Mouse (Mus musculus): ENCODE measurements at regions not wholly inside any gene's neighbourhood (a gene's known extent, or its start where the extent isn't known, plus 50 kb on each side); places are given as distances from the start of the nearest gene placed in this dataset.
"Not testable (repeated sequence)": the region's sequence is repeated elsewhere in the genome, so short reads cannot be mapped to it uniquely, and the experiment has no call there.

DNA sequence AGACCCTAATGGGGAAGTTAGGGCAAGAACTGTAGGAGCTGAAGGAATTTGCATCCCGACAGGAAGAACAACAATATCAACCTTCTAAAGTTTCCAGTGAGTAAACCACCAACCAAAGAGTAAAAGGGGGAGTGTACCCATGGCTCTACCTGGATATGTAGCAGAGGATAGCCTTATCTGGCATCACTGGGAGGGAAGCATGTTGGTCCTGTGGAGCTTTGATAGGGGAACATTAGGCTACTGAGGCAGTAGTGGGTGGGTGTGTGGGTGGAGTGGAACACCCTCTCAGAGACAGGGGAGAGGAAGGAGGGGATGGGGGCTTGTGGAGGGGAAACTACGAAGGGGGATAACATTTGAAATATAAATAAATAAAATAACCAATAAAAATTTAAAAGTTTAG is 111.4 kb upstream of the Klhl1 start:
- no peak for TF ChIP-seq CEBPB (IDR thresholded peaks at IDR 0.05; ENCODE audit: insufficient read depth, poor library complexity, severe bottlenecking)
- TF ChIP-seq MYOG (IDR thresholded peaks at IDR 0.05; ENCODE audit: control insufficient read depth in 1 of 3, insufficient read depth in 1 of 3, insufficient read length in 2 of 3, low read depth in 2 of 3), result no peak
- TF ChIP-seq POLR2A (IDR thresholded peaks at IDR 0.05; ENCODE audit: insufficient read length, low read depth), result no peak
- TF ChIP-seq MAX (IDR thresholded peaks at IDR 0.05; ENCODE audit: low read depth), result no peak
- TF ChIP-seq E2F4 (IDR thresholded peaks at IDR 0.05; ENCODE audit: insufficient read depth), result no peak
- TF ChIP-seq MYOD1 (IDR thresholded peaks at IDR 0.05; ENCODE audit: control insufficient read depth in 1 of 3, insufficient read length in 2 of 3, low read depth in 2 of 3), result no peak
- TF ChIP-seq TCF3 (IDR thresholded peaks at IDR 0.05; ENCODE audit: insufficient read length, low read depth), result no peak
- TF ChIP-seq POLR2AphosphoS2 (IDR thresholded peaks at IDR 0.05; ENCODE audit: insufficient read length, low read depth), result no peak
- no peak for TF ChIP-seq REST (IDR thresholded peaks at IDR 0.05; ENCODE audit: insufficient read depth, insufficient read length)
- TF ChIP-seq TCF12 (IDR thresholded peaks at IDR 0.05; ENCODE audit: insufficient read depth, poor library complexity, severe bottlenecking), result no peak
- no peak for TF ChIP-seq USF1 (IDR thresholded peaks at IDR 0.05; ENCODE audit: low read depth)
- no peak for TF ChIP-seq SRF (IDR thresholded peaks at IDR 0.05; ENCODE audit: control insufficient read depth, insufficient read length, low read depth)
- no peaks in the 10 kb centered on the region for H3K27me3 ChIP-seq (ENCODE audit: control insufficient read depth, insufficient read depth, insufficient read length)
- H3ac ChIP-seq (ENCODE audit: control insufficient read depth, insufficient read length), result no peak overlapping the region
- H3K4me2 ChIP-seq (ENCODE audit: low read depth), result no peak overlapping the region
- H3K4me3 ChIP-seq, result no peak overlapping the region
- no peaks in the 10 kb centered on the region for H3K36me3 ChIP-seq (ENCODE audit: control insufficient read depth, insufficient read depth)
- H3K79me2 ChIP-seq (ENCODE audit: control insufficient read depth, insufficient read depth), result no peaks in the 10 kb centered on the region

DNA sequence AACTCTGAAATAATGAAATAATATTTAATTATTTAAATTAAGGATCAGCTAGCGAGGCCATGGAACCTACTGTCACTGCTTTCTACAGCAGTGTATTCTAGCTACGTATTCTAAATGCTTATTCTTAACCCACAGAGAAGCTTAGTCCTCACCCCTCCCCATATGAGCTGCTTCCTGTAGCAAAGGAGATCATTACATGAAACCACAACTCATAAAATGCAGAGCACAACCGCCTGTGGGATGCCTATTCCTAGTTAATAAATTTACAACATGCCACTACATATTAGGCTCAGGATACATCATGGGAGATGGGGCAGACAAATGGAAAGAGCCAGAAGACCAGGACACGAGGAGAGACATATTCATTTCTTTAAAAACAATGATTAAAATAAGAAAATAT is 87.8 kb upstream of the Klhl1 start:
- Histone ChIP-seq H3K4me2 (ENCODE audit: low read depth) (no peak overlapping the region), H3K79me2 (ENCODE audit: control insufficient read depth, insufficient read depth) (no peaks in the 10 kb centered on the region), H3ac (ENCODE audit: control insufficient read depth, insufficient read length) (no peak overlapping the region), H3K4me3 (no peak overlapping the region), H3K27me3 (ENCODE audit: control insufficient read depth, insufficient read depth, insufficient read length) (no peaks in the 10 kb centered on the region), H3K36me3 (ENCODE audit: control insufficient read depth, insufficient read depth) (no peaks in the 10 kb centered on the region)
- TF ChIP-seq MYOG (IDR thresholded peaks at IDR 0.05; ENCODE audit: control insufficient read depth in 1 of 3, insufficient read depth in 1 of 3, insufficient read length in 2 of 3, low read depth in 2 of 3) (no peak), TCF3 (IDR thresholded peaks at IDR 0.05; ENCODE audit: insufficient read length, low read depth) (no peak), MYOD1 (IDR thresholded peaks at IDR 0.05; ENCODE audit: control insufficient read depth in 1 of 3, insufficient read length in 2 of 3, low read depth in 2 of 3) (no peak), TCF12 (IDR thresholded peaks at IDR 0.05; ENCODE audit: insufficient read depth, poor library complexity, severe bottlenecking) (no peak), E2F4 (IDR thresholded peaks at IDR 0.05; ENCODE audit: insufficient read depth) (no peak), SRF (IDR thresholded peaks at IDR 0.05; ENCODE audit: control insufficient read depth, insufficient read length, low read depth) (no peak), REST (IDR thresholded peaks at IDR 0.05; ENCODE audit: insufficient read depth, insufficient read length) (no peak), USF1 (IDR thresholded peaks at IDR 0.05; ENCODE audit: low read depth) (no peak), POLR2AphosphoS2 (IDR thresholded peaks at IDR 0.05; ENCODE audit: insufficient read length, low read depth) (no peak), POLR2A (IDR thresholded peaks at IDR 0.05; ENCODE audit: insufficient read length, low read depth) (no peak), MAX (IDR thresholded peaks at IDR 0.05; ENCODE audit: low read depth) (no peak), CEBPB (IDR thresholded peaks at IDR 0.05; ENCODE audit: insufficient read depth, poor library complexity, severe bottlenecking) (no peak)

DNA sequence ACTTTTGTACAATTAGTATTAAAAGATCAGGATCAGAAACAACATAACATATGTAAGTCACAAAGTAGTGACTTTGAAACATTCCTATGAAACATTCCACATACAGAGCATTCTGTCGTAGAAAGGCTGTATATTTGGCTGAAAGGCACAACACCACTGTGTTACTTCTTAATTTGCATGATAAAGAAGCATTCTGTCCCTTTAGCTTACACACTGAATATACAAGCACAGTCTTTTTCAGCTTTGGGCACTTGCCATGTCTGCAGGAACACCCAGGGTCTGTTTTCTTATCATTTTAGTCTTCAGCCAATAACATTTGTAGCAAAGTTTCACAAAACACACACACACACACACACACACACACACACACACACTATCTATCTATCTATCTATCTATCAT is 82.2 kb upstream of the Klhl1 start:
- H3ac ChIP-seq (ENCODE audit: control insufficient read depth, insufficient read length); H3K79me2 ChIP-seq (ENCODE audit: control insufficient read depth, insufficient read depth); H3K36me3 ChIP-seq (ENCODE audit: control insufficient read depth, insufficient read depth); H3K4me2 ChIP-seq (ENCODE audit: low read depth); H3K27me3 ChIP-seq (ENCODE audit: control insufficient read depth, insufficient read depth, insufficient read length); H3K4me3 ChIP-seq: not testable (repeated sequence)

DNA sequence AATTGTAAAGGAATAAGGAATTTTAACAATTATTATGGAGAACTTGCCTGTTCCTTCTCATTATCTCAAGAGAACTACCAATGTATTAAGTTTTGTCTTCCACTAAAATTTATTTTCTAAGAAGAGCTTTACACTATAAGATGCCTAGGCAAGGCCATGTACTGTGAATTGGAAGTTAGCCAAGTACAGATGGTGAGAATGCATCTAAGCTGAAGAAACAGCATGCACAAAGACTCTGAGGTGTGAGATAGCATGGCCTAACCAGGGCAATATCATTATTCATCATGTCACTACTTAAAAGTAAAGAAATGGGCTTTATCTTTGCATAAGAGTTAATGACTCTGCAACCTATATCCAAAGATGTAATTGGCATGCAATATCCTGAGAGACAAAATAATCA is 73.1 kb upstream of the Klhl1 start:
- Histone ChIP-seq H3K79me2 (ENCODE audit: control insufficient read depth, insufficient read depth) (no peaks in the 10 kb centered on the region), H3K36me3 (ENCODE audit: control insufficient read depth, insufficient read depth) (no peaks in the 10 kb centered on the region), H3K4me3 (no peak overlapping the region)

More for the DNA sequence above, 73.1 kb upstream of the Klhl1 start:
- H3K27me3 ChIP-seq (ENCODE audit: control insufficient read depth, insufficient read depth, insufficient read length), result no peaks in the 10 kb centered on the region
- TF ChIP-seq TCF12 (IDR thresholded peaks at IDR 0.05; ENCODE audit: insufficient read depth, poor library complexity, severe bottlenecking) (no peak), MYOD1 (IDR thresholded peaks at IDR 0.05; ENCODE audit: control insufficient read depth in 1 of 3, insufficient read length in 2 of 3, low read depth in 2 of 3) (no peak), TCF3 (IDR thresholded peaks at IDR 0.05; ENCODE audit: insufficient read length, low read depth) (no peak), REST (IDR thresholded peaks at IDR 0.05; ENCODE audit: insufficient read depth, insufficient read length) (no peak), POLR2AphosphoS2 (IDR thresholded peaks at IDR 0.05; ENCODE audit: insufficient read length, low read depth) (no peak), E2F4 (IDR thresholded peaks at IDR 0.05; ENCODE audit: insufficient read depth) (no peak)
- no peak overlapping the region for H3ac ChIP-seq (ENCODE audit: control insufficient read depth, insufficient read length)
- H3K4me2 ChIP-seq (ENCODE audit: low read depth), result no peak overlapping the region

Measured in myocyte (in vitro differentiated cells).